Mouse (Mus musculus) thymus, postnatal 4 days (tissue): ENCODE results near the gene Kri1.
A peak's percentile ranks its signal among the peaks of the same experiment; 100 is the strongest.
"Not testable (repeated sequence)": the region's sequence is repeated elsewhere in the genome, so short reads cannot be mapped to it uniquely, and the experiment has no call there.

Experiments used
- DNase-seq: peaks from one replicate; pipeline ENCODE4 v3.0.0; 2021

Gene Kri1

GRCm38 (mm10) chr9:21314367-21315140 is 26.8 kb upstream of the Kri1 start:
- DNase-seq: no peak

- DNase-seq: peak; percentile 97
Measured at GRCm38 (mm10) chr9:21313394-21313793, 25.6 kb upstream of the Kri1 start.

- peak; percentile 45 for DNase-seq
Measured at GRCm38 (mm10) chr9:21312134-21312533, 24.4 kb upstream of the Kri1 start, which contains the start of gene Ap1m2. Ap1m2 (minus strand) TSS chr9:21312337.

- DNase-seq: no peak
Measured at GRCm38 (mm10) chr9:21311695-21312094, 23.9 kb upstream of the Kri1 start.

- DNase-seq: no peak
Measured at GRCm38 (mm10) chr9:21309150-21309741, 21.5 kb upstream of the Kri1 start.

- DNase-seq: no peak
Measured at GRCm38 (mm10) chr9:21305065-21305464, 17.3 kb upstream of the Kri1 start.

- no peak for DNase-seq
Measured at GRCm38 (mm10) chr9:21299014-21299413, 11.2 kb upstream of the Kri1 start.

GRCm38 (mm10) chr9:21292271-21292670 is 4.5 kb upstream of the Kri1 start:
- no peak for DNase-seq

- DNase-seq: not testable (repeated sequence)
Measured at GRCm38 (mm10) chr9:21291868-21292267, 4.1 kb upstream of the Kri1 start.

- DNase-seq: peak; percentile 100
Measured at GRCm38 (mm10) chr9:21291022-21291787, 3.4 kb upstream of the Kri1 start, which contains the start of gene Cdkn2d. Cdkn2d (minus strand) TSS chr9:21291407.

- DNase-seq: no peak
Measured at GRCm38 (mm10) chr9:21290589-21290988, 2.8 kb upstream of the Kri1 start.

- DNase-seq: no peak
Measured at GRCm38 (mm10) chr9:21289337-21289671, 1.5 kb upstream of the Kri1 start.

- DNase-seq: peak; percentile 69
Measured at GRCm38 (mm10) chr9:21288404-21289336, 901 bp upstream of the Kri1 start.

- no peak for DNase-seq
Measured at GRCm38 (mm10) chr9:21286753-21287152, 1.0 kb downstream of the Kri1 start.

- DNase-seq: no peak
Measured at GRCm38 (mm10) chr9:21283994-21284393, 3.8 kb downstream of the Kri1 start.

- DNase-seq: no peak
Measured at GRCm38 (mm10) chr9:21283591-21283990, 4.2 kb downstream of the Kri1 start.

- no peak for DNase-seq
Measured at GRCm38 (mm10) chr9:21277776-21278175, 10.0 kb downstream of the Kri1 start.

- no peak for DNase-seq
Measured at GRCm38 (mm10) chr9:21276307-21276706, 11.5 kb downstream of the Kri1 start.

- DNase-seq: no peak
Measured at GRCm38 (mm10) chr9:21275727-21276126, 12.0 kb downstream of the Kri1 start.

GRCm38 (mm10) chr9:21275013-21275710 is 12.6 kb downstream of the Kri1 start:
- no peak for DNase-seq

- no peak for DNase-seq
Measured at GRCm38 (mm10) chr9:21274336-21274735, 13.4 kb downstream of the Kri1 start.
